Mouse (Mus musculus) heart, adult 18-20 months (tissue): Measurements from ENCODE around the gene Tmed4. TPM values are rescaled to one million over a fixed set of nuclear protein-coding genes. Genes with fewer than 3 reads are reported as not detected.

Experiments used
- DNase-seq, 2 experiments: peaks; one replicate each; pipeline ENCODE4 v3.0.0; 2021 to 2022; ENCODE audit warnings: mixed read lengths in 1 of 2
- long read RNA-seq, 2 experiments: library from polyadenylated mRNA; stranded (forward); transcript quantifications; one replicate each; pipeline ENCODE4 v2.0.0; 2021
- total RNA-seq, 2 experiments: library from RNA; stranded (reverse); gene quantifications; 2 replicates each; pipeline ENCODE4 v1.2.3; 2021

Gene Tmed4
- total RNA-seq: 100 to 1,000 TPM in 1 of 2 experiments, 10 to 100 TPM in 1; 98.8 to 112 TPM
- long read RNA-seq, experiment 1, transcript Tmed4-201 (5 exons, 2,003 nt): major isoform, 72 of 78 reads
- long read RNA-seq, experiment 1, partial matches to known transcripts: 0 of 78 reads
- long read RNA-seq, experiment 1, other reads (novel, unspliced or antisense): 6 of 78 reads
- long read RNA-seq, experiment 2, transcript Tmed4-201 (5 exons, 2,003 nt): major isoform, 44 of 51 reads
- long read RNA-seq, experiment 2, partial matches to known transcripts: 0 of 51 reads
- long read RNA-seq, experiment 2, other reads (novel, unspliced or antisense): 7 of 51 reads

GRCm38 (mm10) chr11:6274387-6275093 lies at the start of gene Tmed4:
Gene Tmed4, minus strand, starts transcription at chr11:6274870.
- DNase-seq: peak; percentile 99

- DNase-seq: no peak
These were observed 48.7 kb upstream of the Tmed4 start for GRCm38 (mm10) chr11:6323348-6323747.

GRCm38 (mm10) chr11:6322086-6322485 lies 47.4 kb upstream of the Tmed4 start:
- no peak for DNase-seq

GRCm38 (mm10) chr11:6319374-6319773 lies 44.7 kb upstream of the Tmed4 start:
- DNase-seq: no peak

- DNase-seq: no peak
These were observed 43.9 kb upstream of the Tmed4 start for GRCm38 (mm10) chr11:6318559-6318958.

GRCm38 (mm10) chr11:6316821-6317220 lies 42.2 kb upstream of the Tmed4 start:
- DNase-seq: no peak

GRCm38 (mm10) chr11:6313874-6314406 lies 39.3 kb upstream of the Tmed4 start:
- DNase-seq: no peak

- DNase-seq: no peak
These were observed 33.5 kb upstream of the Tmed4 start for GRCm38 (mm10) chr11:6308181-6308580.

GRCm38 (mm10) chr11:6305943-6306430 lies 31.3 kb upstream of the Tmed4 start:
- DNase-seq: no peak

- no peak for DNase-seq
These were observed 28.1 kb upstream of the Tmed4 start for GRCm38 (mm10) chr11:6302793-6303192.

- peak in 1 of 2 experiments; percentile 18 for DNase-seq
These were observed 24.8 kb upstream of the Tmed4 start for GRCm38 (mm10) chr11:6299435-6299834.

- no peak for DNase-seq
These were observed 21.4 kb upstream of the Tmed4 start for GRCm38 (mm10) chr11:6296077-6296476.

GRCm38 (mm10) chr11:6294632-6295031 lies 20.0 kb upstream of the Tmed4 start:
- DNase-seq: no peak

- DNase-seq: no peak
These were observed 18.9 kb upstream of the Tmed4 start for GRCm38 (mm10) chr11:6293601-6294000.

GRCm38 (mm10) chr11:6292988-6293349 lies 18.3 kb upstream of the Tmed4 start:
- no peak for DNase-seq

GRCm38 (mm10) chr11:6292116-6292987 lies 17.7 kb upstream of the Tmed4 start:
- peak; percentile 78 to 83 for DNase-seq

GRCm38 (mm10) chr11:6291401-6292115 lies 16.9 kb upstream of the Tmed4 start, which contains the start of gene Ogdh:
Gene Ogdh, plus strand, starts transcription at chr11:6291633.
- DNase-seq: peak; percentile 99 to 100

- peak in 1 of 2 experiments; percentile 53 for DNase-seq
These were observed 16.2 kb upstream of the Tmed4 start for GRCm38 (mm10) chr11:6290883-6291282.

- DNase-seq: peak; percentile 52 to 73
These were observed 15.5 kb upstream of the Tmed4 start for GRCm38 (mm10) chr11:6290138-6290537.

GRCm38 (mm10) chr11:6282940-6283339 lies 8.3 kb upstream of the Tmed4 start:
- DNase-seq: peak; percentile 79 to 82

GRCm38 (mm10) chr11:6276466-6276865 lies 1.8 kb upstream of the Tmed4 start:
- DNase-seq: no peak
